Mouse (Mus musculus) hindbrain, embryonic 15.5 days (tissue): Measurements from ENCODE around the gene Rpl10-ps3. TPM values are rescaled to one million over a fixed set of nuclear protein-coding genes. Genes with fewer than 3 reads are reported as not detected.

Experiments
- ATAC-seq: fragments of 200-750 bp; cut with Nextera tagmentation; 2 replicates; pipeline ENCODE4 v1.8.0; 2017; ENCODE audit warnings: low read depth, moderate number of reproducible peaks, moderate TSS enrichment; ENCODE audit not compliant: low FRiP score
- H3K27ac ChIP-seq: fragments of 300-500 bp; sonication (generic); replicated peaks from 2 replicates; pipeline ENCODE4 v1.5.1; 2015; ENCODE audit warnings: mild to moderate bottlenecking, inconsistent platforms
- H3K27me3 ChIP-seq: fragments of 300-500 bp; sonication (generic); 2 replicates; pipeline ENCODE4 v1.6.1; 2015; ENCODE audit warnings: control low read depth, inconsistent platforms
- H3K36me3 ChIP-seq: fragments of 300-500 bp; sonication (generic); 2 replicates; pipeline ENCODE4 v1.6.1; 2015; ENCODE audit warnings: control low read depth, inconsistent platforms
- H3K4me1 ChIP-seq: fragments of 300-500 bp; sonication (generic); replicated peaks from 2 replicates; pipeline ENCODE4 v1.6.1; 2015; ENCODE audit warnings: control low read depth, inconsistent platforms
- H3K4me2 ChIP-seq: fragments of 300-500 bp; sonication (generic); 2 replicates; pipeline ENCODE4 v1.6.1; 2015; ENCODE audit warnings: moderate library complexity, mild to moderate bottlenecking, inconsistent platforms
- H3K4me3 ChIP-seq: fragments of 300-500 bp; sonication (generic); 2 replicates; pipeline ENCODE4 v1.5.1; 2015; ENCODE audit warnings: mild to moderate bottlenecking, inconsistent platforms
- H3K9ac ChIP-seq: fragments of 300-500 bp; sonication (generic); 2 replicates; pipeline ENCODE4 v1.6.1; 2015; ENCODE audit warnings: inconsistent platforms
- H3K9me3 ChIP-seq: fragments of 300-500 bp; sonication (generic); 2 replicates; pipeline ENCODE4 v1.6.1; 2016; ENCODE audit warnings: control low read depth, inconsistent platforms
- WGBS: fragments of 180-500 bp; shearing (Covaris S2); methylation state at CpG from one replicate; pipeline ENCODE4 v1.1.7; 2015; 5-methylcytosine and 5-hydroxymethylcytosine counted together
- polyA plus RNA-seq: library from polyadenylated mRNA; unstranded; fragments of >200 nt; fragmentation: Nextera tagmentation; extraction: Ambion mirVana; gene quantifications from 2 replicates; pipeline ENCODE4 v1.2.1, GENCODE M21; 2015

The Rpl10-ps3 gene
- 121 and 140 TPM in 2 replicates for polyA plus RNA-seq

- no peak for ATAC-seq
- no peak within 1 kb of the TSS for H3K4me3 ChIP-seq
- WGBS: 96% methylated on average over 11 of the region's 13 CpGs
- H3K9me3 ChIP-seq: no peaks in the 10 kb centered on the region
- no peak within 1 kb of the TSS for H3K9ac ChIP-seq
- H3K36me3 ChIP-seq: no peaks in the 10 kb centered on the region
- H3K4me1 ChIP-seq: 0 out of 2 replicates have a peak, but pooled peaks cover 5% of the 10 kb centered on the region
- H3K27ac ChIP-seq: no peak within 1 kb of the TSS
- no peak within 1 kb of the TSS for H3K4me2 ChIP-seq
- H3K27me3 ChIP-seq: no peaks in the 10 kb centered on the region
Measured at GRCm38 (mm10) chr9:50344868-50345267, at the start of gene Rpl10-ps3. Gene Rpl10-ps3 (minus strand): TSS chr9:50344968.

GRCm38 (mm10) chr9:50375598-50375997, 30.8 kb upstream of the Rpl10-ps3 start:
- no peak for ATAC-seq
- no peaks in the 10 kb centered on the region for H3K36me3 ChIP-seq
- no peak overlapping the region for H3K4me3 ChIP-seq
- H3K9me3 ChIP-seq: no peaks in the 10 kb centered on the region
- no peak overlapping the region for H3K4me2 ChIP-seq
- H3K27me3 ChIP-seq: no peaks in the 10 kb centered on the region
- H3K4me1 ChIP-seq: 0 out of 2 replicates have a peak, but pooled peaks cover 8% of the 10 kb centered on the region
- 73% methylated on average over 6 of the region's 6 CpGs for WGBS
- no peak overlapping the region for H3K27ac ChIP-seq
- H3K9ac ChIP-seq: no peak overlapping the region

GRCm38 (mm10) chr9:50374666-50375065, 29.9 kb upstream of the Rpl10-ps3 start:
- 0 out of 2 replicates have a peak, but pooled peaks cover 8% of the 10 kb centered on the region for H3K4me1 ChIP-seq
- ATAC-seq: no peak
- H3K4me2 ChIP-seq: no peak overlapping the region
- H3K27ac ChIP-seq: no peak overlapping the region
- no peaks in the 10 kb centered on the region for H3K9me3 ChIP-seq
- no peak overlapping the region for H3K9ac ChIP-seq
- H3K36me3 ChIP-seq: no peaks in the 10 kb centered on the region
- H3K4me3 ChIP-seq: no peak overlapping the region
- no peaks in the 10 kb centered on the region for H3K27me3 ChIP-seq
- WGBS: 71% methylated on average over 5 of the region's 5 CpGs

GRCm38 (mm10) chr9:50368551-50369297, 24.0 kb upstream of the Rpl10-ps3 start:
- no peak overlapping the region for H3K4me3 ChIP-seq
- whole genome bisulfite sequencing: 50% methylated on average over 8 of the region's 8 CpGs
- no peaks in the 10 kb centered on the region for H3K9me3 ChIP-seq
- no peak overlapping the region for H3K9ac ChIP-seq
- H3K27me3 ChIP-seq: no peaks in the 10 kb centered on the region
- H3K36me3 ChIP-seq: no peaks in the 10 kb centered on the region
- no peak for ATAC-seq
- 0 out of 2 replicates have a peak overlapping the region, but pooled peaks have one; percentile 22 for H3K27ac ChIP-seq
- H3K4me1 ChIP-seq: peaks cover 9% of the 10 kb centered on the region
- no peak overlapping the region for H3K4me2 ChIP-seq

GRCm38 (mm10) chr9:50365059-50365780, 20.5 kb upstream of the Rpl10-ps3 start:
- Histone ChIP-seq H3K4me1 (peaks cover 14% of the 10 kb centered on the region), H3K27ac (no peak overlapping the region)

GRCm38 (mm10) chr9:50363962-50364361, 19.2 kb upstream of the Rpl10-ps3 start:
- WGBS: 89% methylated on average over 2 of the region's 2 CpGs
- ATAC-seq: no peak
- no peak overlapping the region for H3K4me3 ChIP-seq
- no peaks in the 10 kb centered on the region for H3K36me3 ChIP-seq
- H3K4me2 ChIP-seq: no peak overlapping the region
- H3K4me1 ChIP-seq: peaks cover 12% of the 10 kb centered on the region
- no peaks in the 10 kb centered on the region for H3K9me3 ChIP-seq
- H3K9ac ChIP-seq: no peak overlapping the region
- H3K27ac ChIP-seq: no peak overlapping the region
- no peaks in the 10 kb centered on the region for H3K27me3 ChIP-seq

More at GRCm38 (mm10) chr9:50365059-50365780, 20.5 kb upstream of the Rpl10-ps3 start:
- no peaks in the 10 kb centered on the region for H3K36me3 ChIP-seq
- 45% methylated on average over 11 of the region's 11 CpGs for WGBS
- ATAC-seq: no peak
- H3K27me3 ChIP-seq: no peaks in the 10 kb centered on the region
- H3K4me2 ChIP-seq: no peak overlapping the region
- H3K9ac ChIP-seq: no peak overlapping the region
- no peaks in the 10 kb centered on the region for H3K9me3 ChIP-seq
- no peak overlapping the region for H3K4me3 ChIP-seq

GRCm38 (mm10) chr9:50363259-50363658, 18.5 kb upstream of the Rpl10-ps3 start:
- H3K9ac ChIP-seq: no peak overlapping the region
- no peaks in the 10 kb centered on the region for H3K27me3 ChIP-seq
- no peak overlapping the region for H3K27ac ChIP-seq
- H3K36me3 ChIP-seq: no peaks in the 10 kb centered on the region
- WGBS: 78% methylated on average over 5 of the region's 5 CpGs
- H3K9me3 ChIP-seq: no peaks in the 10 kb centered on the region
- no peak overlapping the region for H3K4me3 ChIP-seq
- H3K4me2 ChIP-seq: no peak overlapping the region
- H3K4me1 ChIP-seq: peaks cover 6% of the 10 kb centered on the region
- ATAC-seq: no peak

- 55% methylated on average over 3 of the region's 3 CpGs for WGBS
- H3K9ac ChIP-seq: no peak overlapping the region
- H3K4me1 ChIP-seq: 0 out of 2 replicates have a peak, but pooled peaks cover 5% of the 10 kb centered on the region
- no peak for ATAC-seq
- H3K27ac ChIP-seq: no peak overlapping the region
- H3K36me3 ChIP-seq: no peaks in the 10 kb centered on the region
- no peak overlapping the region for H3K4me2 ChIP-seq
- H3K27me3 ChIP-seq: no peaks in the 10 kb centered on the region
- H3K9me3 ChIP-seq: no peaks in the 10 kb centered on the region
- H3K4me3 ChIP-seq: no peak overlapping the region
Measured at GRCm38 (mm10) chr9:50362556-50362955, 17.8 kb upstream of the Rpl10-ps3 start.

- H3K27me3 ChIP-seq: no peaks in the 10 kb centered on the region
- H3K4me3 ChIP-seq: no peak overlapping the region
- no peaks in the 10 kb centered on the region for H3K9me3 ChIP-seq
- no peak overlapping the region for H3K9ac ChIP-seq
- H3K36me3 ChIP-seq: no peaks in the 10 kb centered on the region
- no peak for ATAC-seq
- H3K4me1 ChIP-seq: 0 out of 2 replicates have a peak, but pooled peaks cover 5% of the 10 kb centered on the region
- H3K27ac ChIP-seq: no peak overlapping the region
- no peak overlapping the region for H3K4me2 ChIP-seq
- 88% methylated on average over 3 of the region's 3 CpGs for WGBS
Measured at GRCm38 (mm10) chr9:50360370-50360769, 15.6 kb upstream of the Rpl10-ps3 start.

GRCm38 (mm10) chr9:50357331-50357730, 12.6 kb upstream of the Rpl10-ps3 start:
- Histone ChIP-seq H3K27ac (no peak overlapping the region), H3K4me1 (0 out of 2 replicates have a peak, but pooled peaks cover 4% of the 10 kb centered on the region), H3K9ac (no peak overlapping the region), H3K27me3 (no peaks in the 10 kb centered on the region), H3K9me3 (no peaks in the 10 kb centered on the region), H3K4me3 (no peak overlapping the region), H3K36me3 (no peaks in the 10 kb centered on the region), H3K4me2 (no peak overlapping the region)
- WGBS: 52% methylated on average over 3 of the region's 3 CpGs
- ATAC-seq: no peak

GRCm38 (mm10) chr9:50351746-50352145, 7.0 kb upstream of the Rpl10-ps3 start:
- 79% methylated on average over 4 of the region's 4 CpGs for WGBS
- Histone ChIP-seq H3K4me3 (no peak overlapping the region), H3K9ac (no peak overlapping the region), H3K36me3 (no peaks in the 10 kb centered on the region), H3K4me1 (0 out of 2 replicates have a peak, but pooled peaks cover 5% of the 10 kb centered on the region), H3K27ac (no peak overlapping the region), H3K9me3 (no peaks in the 10 kb centered on the region), H3K4me2 (no peak overlapping the region), H3K27me3 (no peaks in the 10 kb centered on the region)
- ATAC-seq: no peak

- no peak for ATAC-seq
- Histone ChIP-seq H3K27me3 (no peaks in the 10 kb centered on the region), H3K4me3 (no peak overlapping the region), H3K9me3 (no peaks in the 10 kb centered on the region), H3K36me3 (no peaks in the 10 kb centered on the region), H3K4me1 (0 out of 2 replicates have a peak, but pooled peaks cover 5% of the 10 kb centered on the region), H3K4me2 (no peak overlapping the region), H3K27ac (no peak overlapping the region), H3K9ac (no peak overlapping the region)
- WGBS: 71% methylated on average over 1 of the region's 1 CpGs
Measured at GRCm38 (mm10) chr9:50350571-50350970, 5.8 kb upstream of the Rpl10-ps3 start.
